Mouse (Mus musculus) MEL (cell line): ENCODE measurements around the gene Map3k21. TPM values are rescaled to one million over a fixed set of nuclear protein-coding genes. Genes with fewer than 3 reads are reported as not detected.
A peak's percentile ranks its signal among the peaks of the same experiment; 100 is the strongest.

Experiments
- DNase-seq: peaks from one replicate; pipeline ENCODE4 v3.0.0; 2011; ENCODE audit warnings: low read depth, low spot score
- H3K27ac ChIP-seq: 2 replicates; pipeline ENCODE4 v1.5.1; 2012; ENCODE audit warnings: low read depth, mild to moderate bottlenecking, control low read depth, low read length, moderate library complexity; ENCODE audit not compliant: control insufficient read depth
- H3K27me3 ChIP-seq, 2 experiments: fragments of 150-350 bp in 1 of 2; sonication (generic) in 1 of 2; 2 replicates each; pipeline ENCODE4 v1.6.1; 2012; ENCODE audit warnings: low read length in 2 of 2, mild to moderate bottlenecking in 2 of 2, improper control_type of control experiment in 1 of 2, moderate library complexity in 1 of 2; ENCODE audit not compliant: insufficient read depth in 2 of 2, control insufficient read depth in 1 of 2
- H3K36me3 ChIP-seq, 2 experiments: 2 replicates each; pipeline ENCODE4 v1.6.1; 2012 to 2014; ENCODE audit warnings: low read length in 2 of 2, improper control_type of control experiment in 1 of 2, inconsistent platforms in 1 of 2, mild to moderate bottlenecking in 1 of 2; ENCODE audit not compliant: insufficient read depth in 2 of 2, control insufficient read depth in 1 of 2
- H3K4me1 ChIP-seq, 2 experiments: fragments of 150-350 bp in 1 of 2; sonication (generic) in 1 of 2; 2 replicates each; pipeline ENCODE4 v1.6.1; 2012; ENCODE audit warnings: low read length in 2 of 2, improper control_type of control experiment in 1 of 2, mild to moderate bottlenecking in 1 of 2; ENCODE audit not compliant: insufficient read depth in 2 of 2, control insufficient read depth in 1 of 2
- H3K4me3 ChIP-seq, 2 experiments: fragments of 150-350 bp in 1 of 2; sonication (generic) in 1 of 2; 2 replicates each; pipeline ENCODE4 v1.5.1; 2012; ENCODE audit warnings: low read depth in 2 of 2, low read length in 2 of 2, mild to moderate bottlenecking in 2 of 2, moderate library complexity in 2 of 2, control low read depth in 1 of 2, improper control_type of control experiment in 1 of 2; ENCODE audit not compliant: control insufficient read depth in 1 of 2, insufficient read depth in 1 of 2
- H3K79me2 ChIP-seq: 2 replicates; pipeline ENCODE4 v1.6.1; 2012; ENCODE audit warnings: mild to moderate bottlenecking, low read length, moderate library complexity; ENCODE audit not compliant: control insufficient read depth, poor library complexity, insufficient read depth
- H3K9ac ChIP-seq: 2 replicates; pipeline ENCODE4 v1.6.1; 2012; ENCODE audit warnings: low read depth, mild to moderate bottlenecking, control low read depth, low read length, moderate library complexity; ENCODE audit not compliant: control insufficient read depth, poor library complexity, severe bottlenecking
- H3K9me3 ChIP-seq: fragments of 150-350 bp; sonication (generic); replicated peaks from 2 replicates; pipeline ENCODE4 v1.6.1; 2012; ENCODE audit warnings: mild to moderate bottlenecking, low read length, improper control_type of control experiment, moderate library complexity; ENCODE audit not compliant: insufficient read depth
- CHD1 ChIP-seq: IDR thresholded peaks from 2 replicates; pipeline ENCODE4 v1.6.1; 2012; ENCODE audit warnings: low read depth, mild to moderate bottlenecking, inconsistent platforms, low read length, improper control_type of control experiment
- CTCF ChIP-seq, 3 experiments: IDR thresholded peaks in 2 of 3; conservative IDR thresholded peaks in 1 of 3; 2 replicates each; pipeline ENCODE4 v1.5.1; 2011 to 2012; ENCODE audit warnings: low read length in 3 of 3, low read depth in 2 of 3, mild to moderate bottlenecking in 2 of 3, improper control_type of control experiment in 1 of 3, inconsistent platforms in 1 of 3, mixed read lengths in 1 of 3, moderate library complexity in 1 of 3; ENCODE audit not compliant: control insufficient read depth in 1 of 3, insufficient read depth in 1 of 3, poor library complexity in 1 of 3, severe bottlenecking in 1 of 3
- ELF1 ChIP-seq: IDR thresholded peaks from 2 replicates; pipeline ENCODE4 v1.6.1; 2014; ENCODE audit warnings: low read depth, mild to moderate bottlenecking, inconsistent platforms, low read length, improper control_type of control experiment, moderate library complexity
- EP300 ChIP-seq, 2 experiments: IDR thresholded peaks; 2 replicates each; pipeline ENCODE4 v1.6.1; 2011; ENCODE audit warnings: improper control_type of control experiment in 2 of 2, low read length in 2 of 2, low read depth in 1 of 2, mild to moderate bottlenecking in 1 of 2
- ETS1 ChIP-seq: IDR thresholded peaks from 2 replicates; pipeline ENCODE4 v1.6.1; 2012; ENCODE audit warnings: low read depth, mild to moderate bottlenecking, inconsistent platforms, low read length, improper control_type of control experiment, moderate library complexity
- GATA1 ChIP-seq: IDR thresholded peaks from 2 replicates; pipeline ENCODE4 v1.6.1; 2011; ENCODE audit warnings: low read depth, low read length, improper control_type of control experiment
- HCFC1 ChIP-seq: IDR thresholded peaks from 2 replicates; pipeline ENCODE4 v1.6.1; 2012; ENCODE audit warnings: low read depth, mild to moderate bottlenecking, inconsistent platforms, low read length, improper control_type of control experiment, moderate library complexity
- JUND ChIP-seq: IDR thresholded peaks from 2 replicates; pipeline ENCODE4 v1.6.1; 2011; ENCODE audit warnings: low read depth, mild to moderate bottlenecking, improper control_type of control experiment, low read length
- KAT2A ChIP-seq: conservative IDR thresholded peaks from 2 replicates; pipeline ENCODE4 v1.6.1; 2012; ENCODE audit warnings: low read depth, low read length, improper control_type of control experiment, inconsistent platforms
- MAFK ChIP-seq: IDR thresholded peaks from 2 replicates; pipeline ENCODE4 v1.6.1; 2011; ENCODE audit warnings: low read depth, mild to moderate bottlenecking, low read length, improper control_type of control experiment, borderline replicate concordance
- MAX ChIP-seq: IDR thresholded peaks from 2 replicates; pipeline ENCODE4 v1.6.1; 2011; ENCODE audit warnings: low read length, improper control_type of control experiment
- MEF2A ChIP-seq: IDR thresholded peaks from 2 replicates; pipeline ENCODE4 v1.6.1; 2014; ENCODE audit warnings: low read depth, mild to moderate bottlenecking, inconsistent platforms, low read length, improper control_type of control experiment; ENCODE audit not compliant: poor library complexity, insufficient replicate concordance, severe bottlenecking; ENCODE audit errors: extremely low read depth
- MXI1 ChIP-seq: IDR thresholded peaks from 2 replicates; pipeline ENCODE4 v1.6.1; 2011; ENCODE audit warnings: mild to moderate bottlenecking, low read depth, low read length, improper control_type of control experiment
- MYB ChIP-seq: IDR thresholded peaks from 2 replicates; pipeline ENCODE4 v1.6.1; 2011; ENCODE audit warnings: mild to moderate bottlenecking, low read depth, low read length, improper control_type of control experiment
- MYC ChIP-seq: IDR thresholded peaks from 2 replicates; pipeline ENCODE4 v1.6.1; 2011; ENCODE audit warnings: low read depth, mild to moderate bottlenecking, low read length, improper control_type of control experiment, moderate library complexity
- POLR2A ChIP-seq, 2 experiments: IDR thresholded peaks; 2 replicates each; pipeline ENCODE4 v1.6.1; 2011 to 2012; ENCODE audit warnings: low read length in 2 of 2, mild to moderate bottlenecking in 2 of 2, control low read depth in 1 of 2, improper control_type of control experiment in 1 of 2, low read depth in 1 of 2, moderate library complexity in 1 of 2; ENCODE audit not compliant: control insufficient read depth in 1 of 2, insufficient read depth in 1 of 2, poor library complexity in 1 of 2
- RCOR1 ChIP-seq: IDR thresholded peaks from 2 replicates; pipeline ENCODE4 v1.6.1; 2012; ENCODE audit warnings: low read depth, mild to moderate bottlenecking, inconsistent platforms, low read length, improper control_type of control experiment
- TAL1 ChIP-seq: IDR thresholded peaks from 2 replicates; pipeline ENCODE4 v1.6.1; 2012; ENCODE audit warnings: mild to moderate bottlenecking, inconsistent platforms, low read length, moderate library complexity, mixed read lengths
- TBP ChIP-seq: IDR thresholded peaks from 2 replicates; pipeline ENCODE4 v1.8.0; 2011; ENCODE audit warnings: low read depth, low read length, improper control_type of control experiment
- TCF12 ChIP-seq: IDR thresholded peaks from 2 replicates; pipeline ENCODE4 v1.6.1; 2014; ENCODE audit warnings: low read depth, mild to moderate bottlenecking, inconsistent platforms, low read length, improper control_type of control experiment, moderate library complexity
- USF2 ChIP-seq, 2 experiments: IDR thresholded peaks; 2 replicates each; pipeline ENCODE4 v1.6.1; 2011 to 2012; ENCODE audit warnings: improper control_type of control experiment in 2 of 2, low read length in 2 of 2, borderline replicate concordance in 1 of 2, inconsistent platforms in 1 of 2, low read depth in 1 of 2, mild to moderate bottlenecking in 1 of 2; ENCODE audit not compliant: insufficient read depth in 1 of 2
- ZC3H11A ChIP-seq: IDR thresholded peaks from 2 replicates; pipeline ENCODE4 v1.6.1; 2012; ENCODE audit warnings: low read depth, mild to moderate bottlenecking, inconsistent platforms, low read length, improper control_type of control experiment
- ZNF384 ChIP-seq: IDR thresholded peaks from 2 replicates; pipeline ENCODE4 v1.6.1; 2012; ENCODE audit warnings: low read depth, mild to moderate bottlenecking, inconsistent platforms, low read length, improper control_type of control experiment
- polyA plus RNA-seq, 2 experiments: library from polyadenylated mRNA; stranded (reverse) in 1 of 2; unstranded in 1 of 2; fragments of >175 nt in 1 of 2; fragments of >200 nt in 1 of 2; gene quantifications; 2 replicates each; pipeline versions ENCODE4 v1.2.1 to v1.2.4; 2012; ENCODE audit warnings: low replicate concordance in 2 of 2, low read depth in 1 of 2; ENCODE audit not compliant: insufficient read length in 2 of 2, insufficient read depth in 1 of 2, missing spikeins in 1 of 2
- total RNA-seq: library from RNA; depleted of rRNA; stranded (reverse); fragments of 300-350 nt; gene quantifications from 2 replicates; pipeline ENCODE4 v1.2.3, GENCODE M21; 2012

Gene Map3k21
- total and polyA plus RNA-seq, 3 experiments = not detected

- Histone ChIP-seq H3K9me3 (no peaks in the 10 kb centered on the region), H3K4me3 (no peak overlapping the region), H3K4me1 (peaks cover 0 to 12% of the 10 kb centered on the region in 2 experiments; a peak in 2 of 4 replicates), H3K27me3 (no peaks in the 10 kb centered on the region), H3K36me3 (peaks cover 0 to 2% of the 10 kb centered on the region in 2 experiments; a peak in 1 of 4 replicates), H3K9ac (no peak overlapping the region; the same call in 1 of the 2 replicates), H3K27ac (peak overlapping the region; percentile 35), H3K79me2 (no peaks in the 10 kb centered on the region)
- DNase-seq = peak; percentile 59
- peak; percentile 76 for TF ChIP-seq TAL1
- TF ChIP-seq MEF2A = no peak
- peak; percentile 33 to 60; a peak in 3 of 4 replicates for TF ChIP-seq EP300 (IDR thresholded peaks at IDR 0.05; ENCODE audit: low read depth in 1 of 2, low read length in 2 of 2)
- peak; percentile 57 for TF ChIP-seq TCF12
- TF ChIP-seq GATA1 = peak; percentile 49
Observed at GRCm38 (mm10) chr8:125869739-125870138, 40.5 kb upstream of the Map3k21 start.

DNA sequence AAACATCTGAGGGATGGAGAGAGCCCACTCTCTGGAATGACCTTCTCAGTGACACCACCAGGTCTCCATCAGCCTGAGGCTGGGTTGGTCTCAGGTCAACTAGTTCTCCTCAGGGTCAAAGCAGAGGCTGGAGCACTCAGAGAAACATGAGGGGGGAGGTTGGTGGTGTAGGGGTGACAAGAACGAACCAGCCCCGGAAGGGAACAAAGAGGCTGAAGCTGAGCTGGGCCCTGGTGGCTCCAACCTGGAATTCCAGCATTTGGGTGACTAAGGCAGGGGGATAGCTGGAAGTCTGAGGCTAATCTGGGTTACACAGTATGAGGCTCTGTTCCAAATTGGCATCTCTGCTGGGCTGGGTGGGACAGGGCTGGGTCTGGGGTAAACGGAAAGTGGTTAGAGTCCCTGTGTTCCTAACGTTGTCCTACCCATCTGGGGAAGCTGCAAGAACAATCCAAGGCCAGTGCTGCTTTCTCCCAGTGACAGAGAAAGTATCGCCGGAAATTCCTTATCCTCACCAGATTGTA, 40.0 kb upstream of the Map3k21 start:
- peak overlapping the region; percentile 22 to 23; a peak in 2 of 4 replicates for H3K4me3 ChIP-seq
- TF ChIP-seq POLR2A (IDR thresholded peaks at IDR 0.05; ENCODE audit: control insufficient read depth in 1 of 2, insufficient read depth in 1 of 2, low read depth in 1 of 2, low read length in 2 of 2, poor library complexity in 1 of 2) = no peak
- no peak for TF ChIP-seq MXI1
- TF ChIP-seq ETS1 = no peak
- TF ChIP-seq KAT2A = no peak
- no peak for TF ChIP-seq MYB
- no peak for TF ChIP-seq USF2 (IDR thresholded peaks at IDR 0.05; ENCODE audit: borderline replicate concordance in 1 of 2, insufficient read depth in 1 of 2, low read depth in 1 of 2, low read length in 2 of 2)
- TF ChIP-seq MAFK = no peak
- no peak for TF ChIP-seq CTCF (IDR thresholded peaks at IDR 0.05 in 2 of 3, conservative IDR thresholded peaks at IDR 0.05 in 1 of 3; ENCODE audit: control insufficient read depth in 1 of 3, insufficient read depth in 1 of 3, low read depth in 2 of 3, low read length in 3 of 3, poor library complexity in 1 of 3, severe bottlenecking in 1 of 3)
- no peak for TF ChIP-seq ZC3H11A
- no peak for TF ChIP-seq HCFC1
- TF ChIP-seq MYC = no peak
- no peak for TF ChIP-seq MAX
- TF ChIP-seq CHD1 = no peak
- no peak for TF ChIP-seq TBP
- TF ChIP-seq ELF1 = no peak
- no peak for TF ChIP-seq ZNF384
- TF ChIP-seq JUND = no peak
- no peak for TF ChIP-seq RCOR1
- TF ChIP-seq, all 39 proteins: peak for 0
- Histone ChIP-seq H3K36me3 (peaks cover 0 to 2% of the 10 kb centered on the region in 2 experiments; a peak in 1 of 4 replicates), H3K9ac (peak overlapping the region; percentile 36), H3K4me1 (peaks cover 0 to 12% of the 10 kb centered on the region in 2 experiments; a peak in 2 of 4 replicates), H3K27ac (peak overlapping the region; percentile 14), H3K9me3 (no peaks in the 10 kb centered on the region), H3K27me3 (no peaks in the 10 kb centered on the region), H3K79me2 (no peaks in the 10 kb centered on the region)
- no peak for DNase-seq
